Comparison of ENCODE assay signal across 8 mouse cellular contexts in genomic region chr16:23103038-23103745, GRCm38 (mm10). TPM values are rescaled to one million over a fixed set of nuclear protein-coding genes. Genes with fewer than 3 reads are reported as not detected.
DNase-seq lines count a peak whose midpoint lies in the region; ATAC-seq and TF ChIP-seq lines count a peak whose summit lies in the region.

No protein-coding gene starts in this region.

- peaks cover 23% of the 10 kb centered on the region for H3K4me1 ChIP-seq in heart, embryonic 10.5 days
- 0 out of 2 replicates have a peak, but pooled peaks cover 3% of the 10 kb centered on the region for H3K4me1 ChIP-seq in embryonic facial prominence, embryonic 14.5 days (ENCODE audit: control insufficient read depth, insufficient read depth, low read length)
- peaks cover 9% of the 10 kb centered on the region for H3K4me1 ChIP-seq in intestine, embryonic 15.5 days (replicated peaks)
- peaks cover 21% of the 10 kb centered on the region for H3K4me1 ChIP-seq in midbrain, embryonic 13.5 days (replicated peaks)

- no peak for DNase-seq in heart, embryonic 10.5 days (ENCODE audit: low spot score)
- DNase-seq in heart, adult 8-10 months (ENCODE audit: low spot score) = no peak
- no peak for DNase-seq in embryonic facial prominence, embryonic 14.5 days (ENCODE audit: low spot score)
- no peak for DNase-seq in right cerebral cortex, postnatal 4 days
- no peak for DNase-seq in layer of hippocampus, postnatal 36 days
- no peak for DNase-seq in layer of hippocampus, adult 2 months (ENCODE audit: low spot score in 2 of 2)

- WGBS in heart, embryonic 10.5 days = 34% methylated on average over 17 of the region's 17 CpGs
- WGBS in embryonic facial prominence, embryonic 14.5 days = 39% methylated on average over 17 of the region's 17 CpGs
- 37% methylated on average over 17 of the region's 17 CpGs for WGBS in intestine, embryonic 15.5 days
- 49% methylated on average over 17 of the region's 17 CpGs for WGBS in midbrain, embryonic 13.5 days

- H3K9me3 ChIP-seq in heart, embryonic 10.5 days = no peaks in the 10 kb centered on the region
- no peaks in the 10 kb centered on the region for H3K9me3 ChIP-seq in embryonic facial prominence, embryonic 14.5 days (ENCODE audit: control insufficient read depth, low read length)
- H3K9me3 ChIP-seq in intestine, embryonic 15.5 days = no peaks in the 10 kb centered on the region
- no peaks in the 10 kb centered on the region for H3K9me3 ChIP-seq in midbrain, embryonic 13.5 days

- peak overlapping the region; percentile 27; the same call in 1 of the 2 replicates for H3K9ac ChIP-seq in embryonic facial prominence, embryonic 14.5 days (ENCODE audit: low read depth, low read length)
- peak overlapping the region; percentile 23; the same call in 1 of the 2 replicates for H3K9ac ChIP-seq in intestine, embryonic 15.5 days
- H3K9ac ChIP-seq in midbrain, embryonic 13.5 days (replicated peaks) = no peak overlapping the region; the same call in 1 of the 2 replicates

- H3K27ac ChIP-seq in heart, embryonic 10.5 days = peak overlapping the region; percentile 90
- H3K27ac ChIP-seq in embryonic facial prominence, embryonic 14.5 days (replicated peaks; ENCODE audit: low read depth, low read length) = no peak overlapping the region
- peak overlapping the region; percentile 54; the same call in 1 of the 2 replicates for H3K27ac ChIP-seq in intestine, embryonic 15.5 days
- H3K27ac ChIP-seq in midbrain, embryonic 13.5 days = no peak overlapping the region
- H3K27ac ChIP-seq in layer of hippocampus, adult 2 months = no peak overlapping the region

- no peak for ATAC-seq in embryonic facial prominence, embryonic 14.5 days (ENCODE audit: low read depth)
- no peak for ATAC-seq in intestine, embryonic 15.5 days
- ATAC-seq in midbrain, embryonic 13.5 days = no peak

- H3K27me3 ChIP-seq in heart, embryonic 10.5 days (ENCODE audit: insufficient read depth, poor library complexity, severe bottlenecking) = no peaks in the 10 kb centered on the region
- H3K27me3 ChIP-seq in embryonic facial prominence, embryonic 14.5 days (replicated peaks; ENCODE audit: control insufficient read depth, insufficient read depth, low read length) = peaks cover 11% of the 10 kb centered on the region
- no peaks in the 10 kb centered on the region for H3K27me3 ChIP-seq in intestine, embryonic 15.5 days (replicated peaks)
- H3K27me3 ChIP-seq in midbrain, embryonic 13.5 days = peaks cover 19% of the 10 kb centered on the region

- peaks cover 1% of the 10 kb centered on the region; the same call in 1 of the 2 replicates for H3K36me3 ChIP-seq in heart, embryonic 10.5 days
- H3K36me3 ChIP-seq in embryonic facial prominence, embryonic 14.5 days (ENCODE audit: control insufficient read depth, insufficient read depth, low read length) = no peaks in the 10 kb centered on the region
- H3K36me3 ChIP-seq in intestine, embryonic 15.5 days = no peaks in the 10 kb centered on the region
- no peaks in the 10 kb centered on the region for H3K36me3 ChIP-seq in midbrain, embryonic 13.5 days

- peak overlapping the region; percentile 67 for H3K4me3 ChIP-seq in heart, embryonic 10.5 days
- H3K4me3 ChIP-seq in embryonic facial prominence, embryonic 14.5 days (ENCODE audit: low read depth, low read length) = peak overlapping the region; percentile 24
- H3K4me3 ChIP-seq in intestine, embryonic 15.5 days (replicated peaks) = peak overlapping the region; percentile 29
- peak overlapping the region; percentile 7; the same call in 1 of the 2 replicates for H3K4me3 ChIP-seq in midbrain, embryonic 13.5 days (replicated peaks)
- no peak overlapping the region for H3K4me3 ChIP-seq in layer of hippocampus, adult 2 months

- H3K4me2 ChIP-seq in embryonic facial prominence, embryonic 14.5 days (ENCODE audit: low read depth, low read length) = peak overlapping the region; percentile 46
- peak overlapping the region; percentile 63 for H3K4me2 ChIP-seq in intestine, embryonic 15.5 days (replicated peaks)
- H3K4me2 ChIP-seq in midbrain, embryonic 13.5 days (replicated peaks) = peak overlapping the region; percentile 35

- TF ChIP-seq CTCF in layer of hippocampus, adult 2 months (conservative IDR thresholded peaks at IDR 0.05) = no peak

RNA-seq across cellular contexts. Expression of gene Eif4a2, which starts 4.1 kb away (rescaled TPM):
- 163 and 184 TPM in 2 replicates for polyA plus RNA-seq in heart, embryonic 10.5 days (2016; fragmentation: Nextera tagmentation; extraction: Ambion mirVana)
- total RNA-seq in heart, adult 8-10 months (2022) = 100 to 1,000 TPM; 355 to 426 (median 380) TPM
- 249 and 268 TPM in 2 replicates for polyA plus RNA-seq in embryonic facial prominence, embryonic 14.5 days (2014; fragmentation: Nextera tagmentation; extraction: Ambion mirVana)
- polyA plus RNA-seq in intestine, embryonic 15.5 days (2015; fragmentation: Nextera tagmentation; extraction: Ambion mirVana) = 204 and 222 TPM in 2 replicates
- 281 and 302 TPM in 2 replicates for polyA plus RNA-seq in midbrain, embryonic 13.5 days (2015; fragmentation: Nextera tagmentation; extraction: Ambion mirVana)
- 100 to 1,000 TPM; 900 to 999 TPM for total RNA-seq in layer of hippocampus, postnatal 36 days (2021)
- 100 to 1,000 TPM; 923 to 956 TPM for total RNA-seq in layer of hippocampus, adult 2 months (2021)

RNA-seq across cellular contexts. Expression of gene Rfc4, which starts 24.3 kb away (rescaled TPM):
- 134 and 158 TPM in 2 replicates for polyA plus RNA-seq in heart, embryonic 10.5 days (2016; fragmentation: Nextera tagmentation; extraction: Ambion mirVana)
- 10 to 100 TPM in 1 of 4 experiments, 1 to 10 TPM in 3; 6.7 to 11.0 (median 7.6) TPM for total RNA-seq in heart, adult 8-10 months (2022)
- 89.8 and 97.4 TPM in 2 replicates for polyA plus RNA-seq in embryonic facial prominence, embryonic 14.5 days (2014; fragmentation: Nextera tagmentation; extraction: Ambion mirVana)
- polyA plus RNA-seq in intestine, embryonic 15.5 days (2015; fragmentation: Nextera tagmentation; extraction: Ambion mirVana) = 118 and 130 TPM in 2 replicates
- 76.2 and 78.4 TPM in 2 replicates for polyA plus RNA-seq in midbrain, embryonic 13.5 days (2015; fragmentation: Nextera tagmentation; extraction: Ambion mirVana)
- total RNA-seq in layer of hippocampus, postnatal 36 days (2021) = 1 to 10 TPM; 3.3 to 4.2 TPM
- 1 to 10 TPM; 4.8 to 5.3 TPM for total RNA-seq in layer of hippocampus, adult 2 months (2021)

RNA-seq across cellular contexts. Expression of gene Adipoq, which starts 43.1 kb away (rescaled TPM):
- 0.14 TPM in 1 of 2 replicates, not detected in the other for polyA plus RNA-seq in heart, embryonic 10.5 days (2016; fragmentation: Nextera tagmentation; extraction: Ambion mirVana)
- total RNA-seq in heart, adult 8-10 months (2022) = 1 to 10 TPM; 2.5 to 6.3 (median 3.5) TPM
- 5.9 and 18.4 TPM in 2 replicates for polyA plus RNA-seq in embryonic facial prominence, embryonic 14.5 days (2014; fragmentation: Nextera tagmentation; extraction: Ambion mirVana)
- not detected in 2 replicates for polyA plus RNA-seq in intestine, embryonic 15.5 days (2015; fragmentation: Nextera tagmentation; extraction: Ambion mirVana)
- 0.12 TPM in 1 of 2 replicates, not detected in the other for polyA plus RNA-seq in midbrain, embryonic 13.5 days (2015; fragmentation: Nextera tagmentation; extraction: Ambion mirVana)
- total RNA-seq in layer of hippocampus, postnatal 36 days (2021) = not detected
- not detected for total RNA-seq in layer of hippocampus, adult 2 months (2021)

RNA-seq across cellular contexts. Expression of gene Kng1, which starts 45.5 kb away (rescaled TPM):
- polyA plus RNA-seq in heart, embryonic 10.5 days (2016; fragmentation: Nextera tagmentation; extraction: Ambion mirVana) = 0.20 and 5.1 TPM in 2 replicates
- total RNA-seq in heart, adult 8-10 months (2022) = not detected
- 0.17 TPM in 1 of 2 replicates, not detected in the other for polyA plus RNA-seq in embryonic facial prominence, embryonic 14.5 days (2014; fragmentation: Nextera tagmentation; extraction: Ambion mirVana)
- 6.6 and 10.9 TPM in 2 replicates for polyA plus RNA-seq in intestine, embryonic 15.5 days (2015; fragmentation: Nextera tagmentation; extraction: Ambion mirVana)
- 0.16 TPM in 1 of 2 replicates, not detected in the other for polyA plus RNA-seq in midbrain, embryonic 13.5 days (2015; fragmentation: Nextera tagmentation; extraction: Ambion mirVana)
- total RNA-seq in layer of hippocampus, postnatal 36 days (2021) = not detected
- total RNA-seq in layer of hippocampus, adult 2 months (2021) = not detected

Comparison
In these comparisons a context has a peak if more than half of its experiments do, and no peak if none do; other contexts are left out.
1. H3K27ac ChIP-seq: peak in heart, embryonic 10.5 days (single experiment) and intestine, embryonic 15.5 days (single experiment); none in embryonic facial prominence, embryonic 14.5 days (single experiment), midbrain, embryonic 13.5 days (single experiment) and layer of hippocampus, adult 2 months (single experiment).
2. Peak in every context shown above with its lines, with median percentiles within 50 percentile points of each other: H3K4me2 ChIP-seq.